Mouse (Mus musculus): ENCODE data around the gene Hsp90b1. TPM values are rescaled to one million over a fixed set of nuclear protein-coding genes. Genes with fewer than 3 reads are reported as not detected.

Hsp90b1 gene
- 735 and 756 TPM in 2 replicates for polyA plus RNA-seq (2015; fragmentation: Nextera tagmentation; extraction: Ambion mirVana)

- Histone ChIP-seq H3K4me3 (ENCODE audit: low read length) (peak within 1 kb of the TSS; percentile 90), H3K9ac (ENCODE audit: low read depth, low read length) (peak within 1 kb of the TSS; percentile 98), H3K4me2 (ENCODE audit: low read depth, low read length) (peak within 1 kb of the TSS; percentile 73), H3K27me3 (replicated peaks; ENCODE audit: control insufficient read depth, insufficient read depth, low read length) (no peaks in the 10 kb centered on the region), H3K36me3 (ENCODE audit: control insufficient read depth, insufficient read depth, low read length) (peaks cover 10% of the 10 kb centered on the region; the same call in 1 of the 2 replicates), H3K27ac (ENCODE audit: low read length) (peak within 1 kb of the TSS; percentile 98), H3K4me1 (ENCODE audit: control insufficient read depth, insufficient read depth, low read length) (peaks cover 31% of the 10 kb centered on the region), H3K9me3 (ENCODE audit: control insufficient read depth, low read length) (no peaks in the 10 kb centered on the region)
- under 1% methylated on average over 51 of the region's 51 CpGs for WGBS
- peak; percentile 98 for ATAC-seq
Measured at GRCm38 (mm10) chr10:86705318-86705921, at the start of gene Hsp90b1, which contains the start of gene Ttc41. TSS of gene Hsp90b1 (minus strand) at chr10:86705509. TSS of gene Ttc41 (plus strand) at chr10:86705811.

- Histone ChIP-seq H3K9me3 (ENCODE audit: control insufficient read depth, low read length) (no peaks in the 10 kb centered on the region), H3K4me1 (ENCODE audit: control insufficient read depth, insufficient read depth, low read length) (no peaks in the 10 kb centered on the region), H3K27ac (ENCODE audit: low read length) (no peak overlapping the region), H3K4me3 (ENCODE audit: low read length) (no peak overlapping the region), H3K9ac (ENCODE audit: low read depth, low read length) (no peak overlapping the region), H3K27me3 (replicated peaks; ENCODE audit: control insufficient read depth, insufficient read depth, low read length) (no peaks in the 10 kb centered on the region), H3K4me2 (ENCODE audit: low read depth, low read length) (no peak overlapping the region), H3K36me3 (ENCODE audit: control insufficient read depth, insufficient read depth, low read length) (no peaks in the 10 kb centered on the region)
- no peak for ATAC-seq
- WGBS, result 86% methylated on average over 7 of the region's 7 CpGs
Measured at GRCm38 (mm10) chr10:86744306-86744705, 39.0 kb upstream of the Hsp90b1 start.

GRCm38 (mm10) chr10:86742918-86743317 lies 37.6 kb upstream of the Hsp90b1 start:
- Histone ChIP-seq H3K4me1 (ENCODE audit: control insufficient read depth, insufficient read depth, low read length) (no peaks in the 10 kb centered on the region), H3K9ac (ENCODE audit: low read depth, low read length) (no peak overlapping the region), H3K9me3 (ENCODE audit: control insufficient read depth, low read length) (no peaks in the 10 kb centered on the region), H3K36me3 (ENCODE audit: control insufficient read depth, insufficient read depth, low read length) (no peaks in the 10 kb centered on the region), H3K27ac (ENCODE audit: low read length) (no peak overlapping the region), H3K4me2 (ENCODE audit: low read depth, low read length) (no peak overlapping the region), H3K4me3 (ENCODE audit: low read length) (no peak overlapping the region), H3K27me3 (replicated peaks; ENCODE audit: control insufficient read depth, insufficient read depth, low read length) (no peaks in the 10 kb centered on the region)
- ATAC-seq, result no peak
- WGBS, result 90% methylated on average over 2 of the region's 2 CpGs

- no peak overlapping the region for H3K9ac ChIP-seq (ENCODE audit: low read depth, low read length)
- no peak overlapping the region for H3K4me3 ChIP-seq (ENCODE audit: low read length)
- H3K4me2 ChIP-seq (ENCODE audit: low read depth, low read length), result no peak overlapping the region
- H3K4me1 ChIP-seq (ENCODE audit: control insufficient read depth, insufficient read depth, low read length), result no peaks in the 10 kb centered on the region
- WGBS, result 81% methylated on average over 4 of the region's 4 CpGs
- no peak for ATAC-seq
- H3K27ac ChIP-seq (ENCODE audit: low read length), result no peak overlapping the region
- H3K9me3 ChIP-seq (ENCODE audit: control insufficient read depth, low read length), result no peaks in the 10 kb centered on the region
- no peaks in the 10 kb centered on the region for H3K27me3 ChIP-seq (replicated peaks; ENCODE audit: control insufficient read depth, insufficient read depth, low read length)
- H3K36me3 ChIP-seq (ENCODE audit: control insufficient read depth, insufficient read depth, low read length), result no peaks in the 10 kb centered on the region
Measured at GRCm38 (mm10) chr10:86735036-86735435, 29.7 kb upstream of the Hsp90b1 start.

GRCm38 (mm10) chr10:86731500-86731863 lies 26.2 kb upstream of the Hsp90b1 start:
- WGBS, result 50% methylated on average over 2 of the region's 2 CpGs
- Histone ChIP-seq H3K4me2 (ENCODE audit: low read depth, low read length) (no peak overlapping the region), H3K9ac (ENCODE audit: low read depth, low read length) (no peak overlapping the region), H3K4me1 (ENCODE audit: control insufficient read depth, insufficient read depth, low read length) (no peaks in the 10 kb centered on the region), H3K27me3 (replicated peaks; ENCODE audit: control insufficient read depth, insufficient read depth, low read length) (no peaks in the 10 kb centered on the region), H3K36me3 (ENCODE audit: control insufficient read depth, insufficient read depth, low read length) (no peaks in the 10 kb centered on the region), H3K4me3 (ENCODE audit: low read length) (no peak overlapping the region), H3K9me3 (ENCODE audit: control insufficient read depth, low read length) (no peaks in the 10 kb centered on the region), H3K27ac (ENCODE audit: low read length) (no peak overlapping the region)
- ATAC-seq, result no peak

- Histone ChIP-seq H3K27ac (ENCODE audit: low read length) (0 out of 2 replicates have a peak overlapping the region, but pooled peaks have one; percentile 3), H3K36me3 (ENCODE audit: control insufficient read depth, insufficient read depth, low read length) (no peaks in the 10 kb centered on the region), H3K4me3 (ENCODE audit: low read length) (peak overlapping the region; percentile 51), H3K27me3 (replicated peaks; ENCODE audit: control insufficient read depth, insufficient read depth, low read length) (no peaks in the 10 kb centered on the region), H3K9me3 (ENCODE audit: control insufficient read depth, low read length) (no peaks in the 10 kb centered on the region), H3K4me1 (ENCODE audit: control insufficient read depth, insufficient read depth, low read length) (no peaks in the 10 kb centered on the region), H3K4me2 (ENCODE audit: low read depth, low read length) (peak overlapping the region; percentile 85), H3K9ac (ENCODE audit: low read depth, low read length) (peak overlapping the region; percentile 61)
- WGBS, result 10% methylated on average over 22 of the region's 22 CpGs
- peak; percentile 57 for ATAC-seq
Measured at GRCm38 (mm10) chr10:86730823-86731499, 25.7 kb upstream of the Hsp90b1 start.

- Histone ChIP-seq H3K4me2 (ENCODE audit: low read depth, low read length) (no peak overlapping the region), H3K9ac (ENCODE audit: low read depth, low read length) (peak overlapping the region; percentile 56; the same call in 1 of the 2 replicates), H3K27me3 (replicated peaks; ENCODE audit: control insufficient read depth, insufficient read depth, low read length) (no peaks in the 10 kb centered on the region), H3K4me3 (ENCODE audit: low read length) (no peak overlapping the region), H3K27ac (ENCODE audit: low read length) (no peak overlapping the region; the same call in 1 of the 2 replicates), H3K36me3 (ENCODE audit: control insufficient read depth, insufficient read depth, low read length) (no peaks in the 10 kb centered on the region), H3K4me1 (ENCODE audit: control insufficient read depth, insufficient read depth, low read length) (no peaks in the 10 kb centered on the region), H3K9me3 (ENCODE audit: control insufficient read depth, low read length) (no peaks in the 10 kb centered on the region)
- ATAC-seq, result no peak
- 90% methylated on average over 3 of the region's 3 CpGs for WGBS
Measured at GRCm38 (mm10) chr10:86728176-86728575, 22.9 kb upstream of the Hsp90b1 start.

- peak; percentile 84 for ATAC-seq
- WGBS, result 4% methylated on average over 12 of the region's 12 CpGs
- no peaks in the 10 kb centered on the region for H3K4me1 ChIP-seq (ENCODE audit: control insufficient read depth, insufficient read depth, low read length)
- no peaks in the 10 kb centered on the region for H3K9me3 ChIP-seq (ENCODE audit: control insufficient read depth, low read length)
- peak overlapping the region; percentile 60 for H3K4me2 ChIP-seq (ENCODE audit: low read depth, low read length)
- no peaks in the 10 kb centered on the region for H3K36me3 ChIP-seq (ENCODE audit: control insufficient read depth, insufficient read depth, low read length)
- no peaks in the 10 kb centered on the region for H3K27me3 ChIP-seq (replicated peaks; ENCODE audit: control insufficient read depth, insufficient read depth, low read length)
- peak overlapping the region; percentile 47; the same call in 1 of the 2 replicates for H3K27ac ChIP-seq (ENCODE audit: low read length)
- H3K9ac ChIP-seq (ENCODE audit: low read depth, low read length), result peak overlapping the region; percentile 56
- H3K4me3 ChIP-seq (ENCODE audit: low read length), result peak overlapping the region; percentile 32
Measured at GRCm38 (mm10) chr10:86727548-86727980, 22.3 kb upstream of the Hsp90b1 start.

- Histone ChIP-seq H3K4me2 (ENCODE audit: low read depth, low read length) (no peak overlapping the region), H3K27me3 (replicated peaks; ENCODE audit: control insufficient read depth, insufficient read depth, low read length) (no peaks in the 10 kb centered on the region), H3K9me3 (ENCODE audit: control insufficient read depth, low read length) (no peaks in the 10 kb centered on the region), H3K9ac (ENCODE audit: low read depth, low read length) (no peak overlapping the region), H3K4me3 (ENCODE audit: low read length) (no peak overlapping the region), H3K4me1 (ENCODE audit: control insufficient read depth, insufficient read depth, low read length) (no peaks in the 10 kb centered on the region; the same call in 1 of the 2 replicates), H3K36me3 (ENCODE audit: control insufficient read depth, insufficient read depth, low read length) (no peaks in the 10 kb centered on the region), H3K27ac (ENCODE audit: low read length) (no peak overlapping the region)
- 73% methylated on average over 3 of the region's 3 CpGs for WGBS
- ATAC-seq, result no peak
Measured at GRCm38 (mm10) chr10:86712156-86712555, 6.8 kb upstream of the Hsp90b1 start.

Measured in intestine, embryonic 16.5 days (tissue).